Mouse (Mus musculus) MEL (cell line): ENCODE measurements around the gene Ell.

Experiments
- CHD2 ChIP-seq: IDR thresholded peaks from 2 replicates; pipeline ENCODE4 v1.6.1; 2011; ENCODE audit warnings: low read length, improper control_type of control experiment
- CTCF ChIP-seq, 3 experiments: IDR thresholded peaks in 2 of 3; conservative IDR thresholded peaks in 1 of 3; 2 replicates each; pipeline ENCODE4 v1.5.1; 2011 to 2012; ENCODE audit warnings: low read length in 3 of 3, low read depth in 2 of 3, mild to moderate bottlenecking in 2 of 3, improper control_type of control experiment in 1 of 3, inconsistent platforms in 1 of 3, mixed read lengths in 1 of 3, moderate library complexity in 1 of 3; ENCODE audit not compliant: control insufficient read depth in 1 of 3, insufficient read depth in 1 of 3, poor library complexity in 1 of 3, severe bottlenecking in 1 of 3
- EP300 ChIP-seq, 2 experiments: IDR thresholded peaks; 2 replicates each; pipeline ENCODE4 v1.6.1; 2011; ENCODE audit warnings: improper control_type of control experiment in 2 of 2, low read length in 2 of 2, low read depth in 1 of 2, mild to moderate bottlenecking in 1 of 2
- GATA1 ChIP-seq: IDR thresholded peaks from 2 replicates; pipeline ENCODE4 v1.6.1; 2011; ENCODE audit warnings: low read depth, low read length, improper control_type of control experiment
- MAX ChIP-seq: IDR thresholded peaks from 2 replicates; pipeline ENCODE4 v1.6.1; 2011; ENCODE audit warnings: low read length, improper control_type of control experiment
- POLR2A ChIP-seq, 2 experiments: IDR thresholded peaks; 2 replicates each; pipeline ENCODE4 v1.6.1; 2011 to 2012; ENCODE audit warnings: low read length in 2 of 2, mild to moderate bottlenecking in 2 of 2, control low read depth in 1 of 2, improper control_type of control experiment in 1 of 2, low read depth in 1 of 2, moderate library complexity in 1 of 2; ENCODE audit not compliant: control insufficient read depth in 1 of 2, insufficient read depth in 1 of 2, poor library complexity in 1 of 2
- POLR2AphosphoS5 ChIP-seq: IDR thresholded peaks from 2 replicates; pipeline ENCODE4 v1.6.1; 2012; ENCODE audit warnings: low read depth, borderline replicate concordance, mild to moderate bottlenecking, inconsistent platforms, low read length, moderate library complexity, mixed read lengths
- TAL1 ChIP-seq: IDR thresholded peaks from 2 replicates; pipeline ENCODE4 v1.6.1; 2012; ENCODE audit warnings: mild to moderate bottlenecking, inconsistent platforms, low read length, moderate library complexity, mixed read lengths
- TCF12 ChIP-seq: IDR thresholded peaks from 2 replicates; pipeline ENCODE4 v1.6.1; 2014; ENCODE audit warnings: low read depth, mild to moderate bottlenecking, inconsistent platforms, low read length, improper control_type of control experiment, moderate library complexity
- USF1 ChIP-seq: IDR thresholded peaks from 2 replicates; pipeline ENCODE4 v1.6.1; 2014; ENCODE audit warnings: low read depth, mild to moderate bottlenecking, inconsistent platforms, low read length, improper control_type of control experiment, moderate library complexity
- ZNF384 ChIP-seq: IDR thresholded peaks from 2 replicates; pipeline ENCODE4 v1.6.1; 2012; ENCODE audit warnings: low read depth, mild to moderate bottlenecking, inconsistent platforms, low read length, improper control_type of control experiment

DNA sequence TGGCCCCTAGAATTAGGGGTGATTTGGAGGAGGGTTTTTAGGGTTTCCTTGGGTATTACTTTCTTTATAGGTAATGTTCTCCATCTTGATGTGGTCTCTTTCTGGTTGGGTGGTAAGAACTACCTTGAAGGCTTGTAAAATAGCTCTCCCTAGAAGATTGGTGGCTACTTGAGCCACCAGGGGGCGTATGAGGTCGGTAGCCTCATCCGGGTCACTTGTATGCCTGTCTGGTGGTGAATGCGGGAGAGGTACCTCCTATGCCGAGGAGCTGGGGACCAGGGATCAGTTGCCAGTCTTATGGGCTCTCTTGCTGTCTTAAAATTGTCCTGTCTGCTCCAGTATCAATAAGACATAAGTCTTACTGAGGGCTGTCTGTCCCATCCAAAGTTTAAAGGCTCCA, 85.8 kb downstream of the Ell start:
- TF ChIP-seq MAX = no peak
- TF ChIP-seq GATA1 = no peak
- no peak for TF ChIP-seq POLR2AphosphoS5
- TF ChIP-seq CTCF (IDR thresholded peaks at IDR 0.05 in 2 of 3, conservative IDR thresholded peaks at IDR 0.05 in 1 of 3; ENCODE audit: control insufficient read depth in 1 of 3, insufficient read depth in 1 of 3, low read depth in 2 of 3, low read length in 3 of 3, poor library complexity in 1 of 3, severe bottlenecking in 1 of 3) = peak; percentile 33 to 39 (median 37); a peak in 4 of 6 replicates
- no peak for TF ChIP-seq USF1
- TF ChIP-seq TCF12 = no peak
- no peak for TF ChIP-seq EP300 (IDR thresholded peaks at IDR 0.05; ENCODE audit: low read depth in 1 of 2, low read length in 2 of 2)
- TF ChIP-seq CHD2 = no peak
- no peak for TF ChIP-seq POLR2A (IDR thresholded peaks at IDR 0.05; ENCODE audit: control insufficient read depth in 1 of 2, insufficient read depth in 1 of 2, low read depth in 1 of 2, low read length in 2 of 2, poor library complexity in 1 of 2)
- TF ChIP-seq ZNF384 = no peak
- no peak for TF ChIP-seq TAL1
